16 mouse cellular contexts compared by ENCODE assay signal in genomic region chr9:67182006-67182405, GRCm38 (mm10).
A peak's percentile ranks its signal among the peaks of the same experiment; 100 is the strongest.
DNase-seq lines count a peak whose midpoint lies in the region; ATAC-seq and TF ChIP-seq lines count a peak whose summit lies in the region.
"Had no signal": no experiment of that assay in that cellular context is flagged by ENCODE, and none has a peak within 500 bp of the region (broad histone marks: within the 10 kb centered on the region; RNA-seq: fewer than 3 reads in every experiment).

No protein-coding gene starts in this region.

- H3K79me2 ChIP-seq in heart, adult 2 months (replicated peaks; ENCODE audit: control insufficient read depth, insufficient read depth, low read length), result no peaks in the 10 kb centered on the region

- intact Hi-C loops in heart, adult 2 months (cut with DNase I), result no loop called here

- H3K9me3 ChIP-seq in heart, embryonic 12.5 days (replicated peaks), result 0 out of 2 replicates have a peak, but pooled peaks cover 3% of the 10 kb centered on the region
- H3K9me3 ChIP-seq: G1E; hindbrain, embryonic 13.5 days; lung, embryonic 15.5 days had no signal

- TF ChIP-seq POLR2A in heart, adult 2 months (IDR thresholded peaks at IDR 0.05; ENCODE audit: insufficient read depth, low read depth, low read length), result no peak

- 36% methylated on average over 6 of the region's 6 CpGs for WGBS in heart, embryonic 12.5 days
- 47% methylated on average over 6 of the region's 6 CpGs for WGBS in heart, adult 2 months

- no peak overlapping the region for H3K4me3 ChIP-seq in heart, embryonic 12.5 days
- H3K4me3 ChIP-seq in heart, adult 2 months, result no peak overlapping the region
- H3K4me3 ChIP-seq: hindbrain, embryonic 13.5 days; kidney, embryonic 15.5 days; lung, embryonic 15.5 days; megakaryocyte, embryonic 14.5 days had no signal

- H3K27me3 ChIP-seq in heart, embryonic 12.5 days (replicated peaks), result no peaks in the 10 kb centered on the region
- no peaks in the 10 kb centered on the region for H3K27me3 ChIP-seq in heart, adult 2 months (ENCODE audit: control insufficient read depth, insufficient read depth, low read length)
- H3K27me3 ChIP-seq: hindbrain, embryonic 13.5 days; kidney, embryonic 15.5 days; lung, embryonic 15.5 days had no signal

- no peak overlapping the region for H3K4me2 ChIP-seq in heart, embryonic 12.5 days
- H3K4me2 ChIP-seq: hindbrain, embryonic 13.5 days; kidney, embryonic 15.5 days; lung, embryonic 15.5 days had no signal

- no peak for DNase-seq in heart, adult 2 months
- DNase-seq in embryo, embryonic 11 days, result peak; percentile 69
- peak; percentile 75 for DNase-seq in hindlimb bud, embryonic 11.5 days (ENCODE audit: extremely low spot score, low read depth, low spot score)
- peak; percentile 82 for DNase-seq in mesoderm, embryonic 11.5 days (ENCODE audit: low read depth, low spot score)
- no peak for DNase-seq in kidney, adult 8-10 months
- no peak for DNase-seq in spleen, postnatal 14 days (ENCODE audit: low spot score in 2 of 2)
- DNase-seq in thymus, postnatal 4 days, result no peak
- DNase-seq: cerebellum, adult 18-20 months; left cerebral cortex, postnatal 4 days; thymus, adult 18-20 months had no signal

- TF ChIP-seq CTCF in heart, adult 2 months (IDR thresholded peaks at IDR 0.05), result no peak

- ATAC-seq in heart, embryonic 12.5 days (ENCODE audit: insufficient number of reproducible peaks, low FRiP score), result no peak

- peaks cover 22% of the 10 kb centered on the region for H3K4me1 ChIP-seq in heart, embryonic 12.5 days (replicated peaks)
- H3K4me1 ChIP-seq in heart, adult 2 months (ENCODE audit: control insufficient read depth, insufficient read depth, low read length), result no peaks in the 10 kb centered on the region
- H3K4me1 ChIP-seq: hindbrain, embryonic 13.5 days; megakaryocyte, embryonic 14.5 days had no signal

- H3K9ac ChIP-seq in heart, embryonic 12.5 days, result 0 out of 2 replicates have a peak overlapping the region, but pooled peaks have one; percentile 17
- no peak overlapping the region for H3K9ac ChIP-seq in heart, adult 2 months (ENCODE audit: low read depth, low read length)
- H3K9ac ChIP-seq: hindbrain, embryonic 13.5 days; kidney, embryonic 15.5 days; lung, embryonic 15.5 days had no signal

- H3K27ac ChIP-seq in heart, embryonic 12.5 days (ENCODE audit: poor library complexity, severe bottlenecking), result 0 out of 2 replicates have a peak overlapping the region, but pooled peaks have one; percentile 21
- no peak overlapping the region for H3K27ac ChIP-seq in heart, adult 2 months
- H3K27ac ChIP-seq: hindbrain, embryonic 13.5 days; kidney, embryonic 15.5 days; lung, embryonic 15.5 days had no signal

- no peaks in the 10 kb centered on the region for H3K36me3 ChIP-seq in heart, embryonic 12.5 days
- no peaks in the 10 kb centered on the region for H3K36me3 ChIP-seq in heart, adult 2 months (ENCODE audit: control insufficient read depth, insufficient read depth, low read length)
- H3K36me3 ChIP-seq: G1E; hindbrain, embryonic 13.5 days; kidney, embryonic 15.5 days; lung, embryonic 15.5 days had no signal

- no peak for TF ChIP-seq EP300 in heart, adult 2 months (IDR thresholded peaks at IDR 0.05; ENCODE audit: insufficient read depth, low read depth, low read length)

Comparison
In these comparisons a context has a peak if more than half of its experiments do, and no peak if none do; other contexts are left out.
1. DNase-seq: peak in embryo, embryonic 11 days (single experiment), hindlimb bud, embryonic 11.5 days (single experiment) and mesoderm, embryonic 11.5 days (single experiment); none in heart, adult 2 months (0 of 2), kidney, adult 8-10 months (0 of 2), spleen, postnatal 14 days (0 of 2) and thymus, postnatal 4 days (single experiment).